Mouse (Mus musculus) kidney, postnatal 10 days (tissue): ENCODE measurements around the gene Lmf2.

Experiments used
- DNase-seq: peaks from one replicate; pipeline ENCODE4 v3.0.0; 2021; ENCODE audit warnings: mixed read lengths

Lmf2 gene

GRCm38 (mm10) chr15:89314511-89315189 lies 40.8 kb downstream of the Lmf2 start:
- DNase-seq = peak; percentile 65

DNA sequence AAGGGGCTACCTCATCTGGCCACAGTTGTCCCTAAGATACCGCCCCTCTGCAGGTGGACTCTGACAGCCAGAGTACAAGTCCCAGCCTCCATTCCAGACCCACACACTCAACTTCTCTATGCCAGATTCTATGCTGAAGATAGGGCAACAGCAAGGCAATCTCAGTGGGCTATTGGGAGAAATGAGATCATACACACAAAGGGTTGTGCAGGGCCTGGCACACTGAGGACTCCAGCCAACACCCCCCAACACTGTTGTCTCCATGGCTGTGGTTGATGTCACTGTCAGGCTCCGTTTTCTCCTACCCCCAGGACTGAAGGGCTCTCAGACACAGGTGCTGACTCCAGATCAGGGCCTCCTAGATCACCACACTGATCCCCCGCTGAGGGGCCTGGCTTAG lies 41.4 kb downstream of the Lmf2 start:
- DNase-seq = no peak

GRCm38 (mm10) chr15:89313359-89313758 lies 42.1 kb downstream of the Lmf2 start:
- no peak for DNase-seq

GRCm38 (mm10) chr15:89309962-89310498 lies 45.4 kb downstream of the Lmf2 start:
- no peak for DNase-seq

GRCm38 (mm10) chr15:89308406-89309139 lies 46.9 kb downstream of the Lmf2 start:
- DNase-seq = no peak

- DNase-seq = no peak
Observed at GRCm38 (mm10) chr15:89307461-89307860, 48.0 kb downstream of the Lmf2 start.

DNA sequence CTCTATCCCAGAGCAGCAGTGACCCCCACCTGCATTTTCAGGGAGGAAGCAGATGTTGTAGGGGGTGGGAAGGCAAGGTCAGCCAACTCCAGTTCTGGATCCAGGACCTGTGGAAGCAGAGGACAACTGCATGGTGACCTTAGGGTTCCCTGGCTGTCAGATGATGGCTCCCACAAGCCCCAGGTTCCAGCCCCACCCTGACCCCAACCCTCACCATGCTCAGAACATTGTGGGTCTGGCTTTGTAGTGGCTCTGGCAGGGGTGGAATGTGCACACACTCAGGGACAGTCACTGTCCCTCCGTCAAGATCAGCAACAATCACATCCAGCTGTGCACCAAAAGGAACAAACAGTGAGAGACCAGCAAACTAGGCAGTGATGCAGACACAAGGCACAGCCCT lies 49.5 kb downstream of the Lmf2 start:
- no peak for DNase-seq
